Mouse (Mus musculus) spleen, adult 2 months (tissue): ENCODE results near the gene 2010106E10Rik. TPM values are rescaled to one million over a fixed set of nuclear protein-coding genes. Genes with fewer than 3 reads are reported as not detected.
A peak's percentile ranks its signal among the peaks of the same experiment; 100 is the strongest.

ENCODE experiments used
- DNase-seq, 2 experiments: peaks; one replicate each; pipeline versions ENCODE4 v3.0.0 to v3.0.0-alpha.2; 2012 to 2021; ENCODE audit warnings: low spot score in 2 of 2, low read depth in 1 of 2
- H3K27ac ChIP-seq: fragments of 200-500 bp; 2 replicates; pipeline ENCODE4 v1.5.1; 2012; ENCODE audit warnings: low read length, inconsistent platforms; ENCODE audit not compliant: insufficient read depth
- H3K27me3 ChIP-seq: fragments of 200-500 bp; 2 replicates; pipeline ENCODE4 v1.6.1; 2012; ENCODE audit warnings: mild to moderate bottlenecking, moderate library complexity, low read length, inconsistent platforms; ENCODE audit not compliant: control insufficient read depth, insufficient read depth
- H3K36me3 ChIP-seq: fragments of 200-500 bp; 2 replicates; pipeline ENCODE4 v1.6.1; 2012; ENCODE audit warnings: mild to moderate bottlenecking, low read length, inconsistent platforms; ENCODE audit not compliant: control insufficient read depth, insufficient read depth
- H3K4me1 ChIP-seq: fragments of 200-500 bp; 2 replicates; pipeline ENCODE4 v1.6.1; 2011; ENCODE audit warnings: inconsistent platforms; ENCODE audit not compliant: control insufficient read depth, insufficient read depth, insufficient read length
- H3K4me3 ChIP-seq: fragments of 200-500 bp; 2 replicates; pipeline ENCODE4 v1.5.1; 2011; ENCODE audit warnings: mild to moderate bottlenecking, inconsistent platforms; ENCODE audit not compliant: insufficient read depth, insufficient read length; ENCODE audit errors: extremely low read depth
- CTCF ChIP-seq: fragments of 200-500 bp; IDR thresholded peaks from 2 replicates; pipeline ENCODE4 v1.5.1; 2011; ENCODE audit warnings: mild to moderate bottlenecking, inconsistent platforms; ENCODE audit not compliant: insufficient read depth, insufficient read length, insufficient replicate concordance; ENCODE audit errors: extremely low read depth
- POLR2A ChIP-seq: fragments of 200-500 bp; IDR thresholded peaks from 2 replicates; pipeline ENCODE4 v1.6.1; 2011; ENCODE audit warnings: low read depth, low read length, inconsistent platforms
- WGBS: fragments of 180-500 bp; shearing (Covaris S2); methylation state at CpG from one replicate; pipeline ENCODE4 v1.1.7; 2018; 5-methylcytosine and 5-hydroxymethylcytosine counted together
- polyA plus RNA-seq: library from polyadenylated mRNA; depleted of rRNA; stranded (reverse); fragments of >200 nt; gene quantifications from 2 replicates; pipeline ENCODE4 v1.2.3, GENCODE M21; 2012; rRNA removed

Gene 2010106E10Rik
- polyA plus RNA-seq, result not detected in 2 replicates

GRCm38 (mm10) chrX:112494974-112495373, at the start of gene 2010106E10Rik:
TSS of gene 2010106E10Rik (plus strand) at chrX:112495274.
- Histone ChIP-seq H3K27ac (no peak within 1 kb of the TSS), H3K4me1 (no peaks in the 10 kb centered on the region), H3K36me3 (no peaks in the 10 kb centered on the region), H3K27me3 (no peaks in the 10 kb centered on the region), H3K4me3 (no peak within 1 kb of the TSS)
- TF ChIP-seq POLR2A (no peak), CTCF (no peak)
- DNase-seq, result no peak
- WGBS, result 79% methylated on average over 1 of the region's 1 CpGs

- no peak for TF ChIP-seq CTCF
- no peak for TF ChIP-seq POLR2A
- no peak overlapping the region for H3K27ac ChIP-seq
- WGBS, result 80% methylated on average over 2 of the region's 2 CpGs
- no peaks in the 10 kb centered on the region for H3K36me3 ChIP-seq
- no peak overlapping the region for H3K4me3 ChIP-seq
- DNase-seq, result no peak
- H3K4me1 ChIP-seq, result no peaks in the 10 kb centered on the region
- no peaks in the 10 kb centered on the region for H3K27me3 ChIP-seq
Measured at GRCm38 (mm10) chrX:112505651-112506050, 10.6 kb downstream of the 2010106E10Rik start.

GRCm38 (mm10) chrX:112524755-112525154, 29.7 kb downstream of the 2010106E10Rik start:
- no peaks in the 10 kb centered on the region for H3K27me3 ChIP-seq
- H3K36me3 ChIP-seq, result no peaks in the 10 kb centered on the region
- no peaks in the 10 kb centered on the region for H3K4me1 ChIP-seq
- no peak overlapping the region for H3K4me3 ChIP-seq
- DNase-seq, result no peak
- no peak for TF ChIP-seq POLR2A
- 84% methylated on average over 1 of the region's 1 CpGs for WGBS
- no peak overlapping the region for H3K27ac ChIP-seq

DNA sequence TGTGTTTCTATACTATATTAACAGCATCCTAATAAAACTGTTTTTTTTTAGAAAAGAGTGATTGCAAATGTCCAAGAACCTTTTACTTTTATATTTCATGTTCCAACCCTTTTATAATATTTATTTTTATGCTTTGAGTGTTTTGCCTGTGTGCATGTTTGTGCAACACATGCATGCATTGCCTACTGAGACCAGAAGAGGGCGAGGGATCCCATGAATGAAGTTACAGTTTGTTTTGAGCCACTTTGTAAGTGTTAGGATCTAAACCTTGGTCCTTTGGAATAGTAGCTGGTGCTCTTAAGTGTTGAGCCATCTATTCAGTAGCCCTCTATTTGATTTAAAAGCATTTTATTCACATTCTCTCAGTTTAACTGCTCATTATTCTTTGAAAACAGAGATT, 48.0 kb downstream of the 2010106E10Rik start:
- Histone ChIP-seq H3K27ac (no peak overlapping the region), H3K36me3 (no peaks in the 10 kb centered on the region), H3K4me3 (no peak overlapping the region), H3K4me1 (no peaks in the 10 kb centered on the region), H3K27me3 (no peaks in the 10 kb centered on the region)
- 53% methylated on average over 1 of the region's 1 CpGs for WGBS
- no peak for TF ChIP-seq POLR2A
- TF ChIP-seq CTCF, result no peak
- DNase-seq, result no peak

- Histone ChIP-seq H3K27me3 (no peaks in the 10 kb centered on the region), H3K27ac (no peak overlapping the region), H3K4me3 (no peak overlapping the region), H3K4me1 (no peaks in the 10 kb centered on the region), H3K36me3 (no peaks in the 10 kb centered on the region)
- TF ChIP-seq CTCF (no peak), POLR2A (no peak)
- DNase-seq, result no peak
- WGBS, result 97% methylated on average over 2 of the region's 2 CpGs
Measured at GRCm38 (mm10) chrX:112567716-112568115, 72.6 kb downstream of the 2010106E10Rik start.

- H3K4me1 ChIP-seq, result no peaks in the 10 kb centered on the region
- no peak for DNase-seq
- H3K27me3 ChIP-seq, result no peaks in the 10 kb centered on the region
- 28% methylated on average over 78 of the region's 79 CpGs for WGBS
- TF ChIP-seq POLR2A, result no peak
- TF ChIP-seq CTCF, result no peak
- H3K36me3 ChIP-seq, result no peaks in the 10 kb centered on the region
- peak within 1 kb of the TSS; percentile 27; the same call in 1 of the 2 replicates for H3K4me3 ChIP-seq
- no peak within 1 kb of the TSS for H3K27ac ChIP-seq
Measured at GRCm38 (mm10) chrX:112600511-112601305, 105.6 kb downstream of the 2010106E10Rik start, which contains the start of gene Zfp711. TSS of gene Zfp711 (plus strand) at chrX:112600526.

- Histone ChIP-seq H3K36me3 (no peaks in the 10 kb centered on the region), H3K27me3 (no peaks in the 10 kb centered on the region), H3K27ac (no peak overlapping the region), H3K4me3 (peak overlapping the region; percentile 14; the same call in 1 of the 2 replicates), H3K4me1 (no peaks in the 10 kb centered on the region)
- TF ChIP-seq CTCF (no peak), POLR2A (no peak)
- no peak for DNase-seq
- 33% methylated on average over 71 of the region's 81 CpGs for WGBS
Measured at GRCm38 (mm10) chrX:112601306-112602120, 106.4 kb downstream of the 2010106E10Rik start.

Other genes with a start within 250 kb of the 2010106E10Rik start
- 0.92 and 1.3 TPM in 2 replicates for gene Apool, start 183.9 kb upstream of the 2010106E10Rik start, polyA plus RNA-seq
- gene Satl1, start 88.5 kb upstream of the 2010106E10Rik start, polyA plus RNA-seq, result not detected in 2 replicates
- not detected in 2 replicates for gene Zfp711, start 105.3 kb downstream of the 2010106E10Rik start, polyA plus RNA-seq
- gene Pof1b, start 203.4 kb downstream of the 2010106E10Rik start, polyA plus RNA-seq, result not detected in 2 replicates